Mouse (Mus musculus): ENCODE results near the gene Kirrel.

Kirrel gene

GRCm38 (mm10) chr3:87165291-87165881 lies 9.2 kb downstream of the Kirrel start:
- DNase-seq = no peak

- DNase-seq = no peak
These were observed 10.3 kb downstream of the Kirrel start for GRCm38 (mm10) chr3:87164099-87164815.

GRCm38 (mm10) chr3:87163116-87163515 lies 11.4 kb downstream of the Kirrel start:
- DNase-seq = no peak

- no peak for DNase-seq
These were observed 12.2 kb downstream of the Kirrel start for GRCm38 (mm10) chr3:87162380-87162779.

- no peak for DNase-seq
These were observed 12.9 kb downstream of the Kirrel start for GRCm38 (mm10) chr3:87161601-87162000.

- no peak for DNase-seq
These were observed 13.6 kb downstream of the Kirrel start for GRCm38 (mm10) chr3:87160819-87161509.

- no peak for DNase-seq
These were observed 15.4 kb downstream of the Kirrel start for GRCm38 (mm10) chr3:87159190-87159589.

- DNase-seq = no peak
These were observed 16.7 kb downstream of the Kirrel start for GRCm38 (mm10) chr3:87157767-87158291.

GRCm38 (mm10) chr3:87157297-87157696 lies 17.2 kb downstream of the Kirrel start:
- DNase-seq = no peak

- DNase-seq = no peak
These were observed 19.9 kb downstream of the Kirrel start for GRCm38 (mm10) chr3:87154398-87155287.

GRCm38 (mm10) chr3:87153038-87153437 lies 21.5 kb downstream of the Kirrel start:
- no peak for DNase-seq

GRCm38 (mm10) chr3:87152111-87152738 lies 22.3 kb downstream of the Kirrel start:
- DNase-seq = no peak

- no peak for DNase-seq
These were observed 23.2 kb downstream of the Kirrel start for GRCm38 (mm10) chr3:87151294-87151826.

GRCm38 (mm10) chr3:87150689-87151244 lies 23.8 kb downstream of the Kirrel start:
- no peak for DNase-seq

- DNase-seq = no peak
These were observed 24.4 kb downstream of the Kirrel start for GRCm38 (mm10) chr3:87150056-87150688.

GRCm38 (mm10) chr3:87149425-87149824 lies 25.1 kb downstream of the Kirrel start:
- DNase-seq = no peak

- no peak for DNase-seq
These were observed 29.9 kb downstream of the Kirrel start for GRCm38 (mm10) chr3:87144476-87145240.

- DNase-seq = no peak
These were observed 34.3 kb downstream of the Kirrel start for GRCm38 (mm10) chr3:87140284-87140683.

GRCm38 (mm10) chr3:87136782-87137181 lies 37.8 kb downstream of the Kirrel start:
- no peak for DNase-seq

- no peak for DNase-seq
These were observed 39.6 kb downstream of the Kirrel start for GRCm38 (mm10) chr3:87134951-87135350.

Measured in cerebellum, adult 9-11 months (tissue).